Mouse (Mus musculus): ENCODE measurements around the gene Tmem26. TPM values are rescaled to one million over a fixed set of nuclear protein-coding genes. Genes with fewer than 3 reads are reported as not detected.

Gene Tmem26
- 3.9 and 5.4 TPM in 2 replicates for polyA plus RNA-seq (2012; rRNA removed)

DNA sequence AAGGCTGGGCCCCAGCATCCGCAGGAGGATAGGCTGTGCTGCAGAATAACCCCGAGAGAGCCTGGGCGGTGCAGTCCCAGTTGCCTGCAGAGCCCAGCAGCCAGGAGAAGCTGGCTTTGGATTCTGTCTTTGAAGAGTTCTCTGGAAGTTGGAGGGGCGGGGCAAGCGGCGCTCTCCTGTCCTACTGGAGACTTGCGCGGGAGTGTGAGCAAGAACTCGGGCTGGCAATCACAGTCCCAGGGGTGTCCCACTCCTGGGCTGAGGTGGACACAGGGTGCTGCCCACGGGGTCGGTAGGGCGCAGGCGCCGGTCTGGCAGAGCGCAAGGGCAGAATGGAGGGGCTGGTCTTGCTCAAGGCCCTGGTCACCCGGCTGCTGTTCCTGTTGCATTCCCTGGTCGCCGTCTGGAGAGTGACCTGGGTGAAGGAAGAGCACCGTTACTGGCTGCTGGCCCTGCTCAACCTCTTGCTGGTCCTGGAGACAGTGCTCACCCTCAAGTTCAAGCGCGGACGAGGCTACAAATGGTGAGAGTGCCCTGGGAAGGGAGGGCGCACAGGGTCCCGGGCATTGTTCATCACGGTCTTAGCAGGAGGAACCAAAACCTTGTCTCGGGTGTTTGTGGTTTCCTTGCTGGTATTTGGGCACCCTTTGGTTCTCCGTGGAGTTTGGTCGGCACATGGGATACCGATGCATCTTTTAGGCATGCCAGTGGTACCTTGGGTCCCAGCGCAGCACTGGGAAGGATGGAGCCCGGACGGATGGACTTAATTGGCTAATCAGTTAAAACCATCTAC lies at the start of gene Tmem26:
TSS of gene Tmem26 (plus strand) at position 79 of the 793 bp plus-strand sequence.
- DNase-seq (ENCODE audit: low read depth): peak; percentile 33
- TF ChIP-seq POLR2A (IDR thresholded peaks at IDR 0.05; ENCODE audit: borderline replicate concordance, extremely low read depth, insufficient read depth, insufficient read length, poor library complexity, severe bottlenecking): no peak
- TF ChIP-seq CTCF (IDR thresholded peaks at IDR 0.05; ENCODE audit: borderline replicate concordance, extremely low read depth, insufficient read depth, insufficient read length): no peak

- TF ChIP-seq CTCF (IDR thresholded peaks at IDR 0.05; ENCODE audit: borderline replicate concordance, extremely low read depth, insufficient read depth, insufficient read length) (no peak), POLR2A (IDR thresholded peaks at IDR 0.05; ENCODE audit: borderline replicate concordance, extremely low read depth, insufficient read depth, insufficient read length, poor library complexity, severe bottlenecking) (no peak)
- DNase-seq (ENCODE audit: low read depth): no peak
These were observed 44.8 kb upstream of the Tmem26 start for GRCm38 (mm10) chr10:68678678-68679077.

- TF ChIP-seq CTCF (IDR thresholded peaks at IDR 0.05; ENCODE audit: borderline replicate concordance, extremely low read depth, insufficient read depth, insufficient read length): no peak
- no peak for TF ChIP-seq POLR2A (IDR thresholded peaks at IDR 0.05; ENCODE audit: borderline replicate concordance, extremely low read depth, insufficient read depth, insufficient read length, poor library complexity, severe bottlenecking)
- DNase-seq (ENCODE audit: low read depth): no peak
These were observed 42.2 kb upstream of the Tmem26 start for GRCm38 (mm10) chr10:68681233-68681632.

GRCm38 (mm10) chr10:68685510-68685909 lies 37.9 kb upstream of the Tmem26 start:
- DNase-seq (ENCODE audit: low read depth): peak; percentile 6
- TF ChIP-seq CTCF (IDR thresholded peaks at IDR 0.05; ENCODE audit: borderline replicate concordance, extremely low read depth, insufficient read depth, insufficient read length) (no peak), POLR2A (IDR thresholded peaks at IDR 0.05; ENCODE audit: borderline replicate concordance, extremely low read depth, insufficient read depth, insufficient read length, poor library complexity, severe bottlenecking) (no peak)

DNA sequence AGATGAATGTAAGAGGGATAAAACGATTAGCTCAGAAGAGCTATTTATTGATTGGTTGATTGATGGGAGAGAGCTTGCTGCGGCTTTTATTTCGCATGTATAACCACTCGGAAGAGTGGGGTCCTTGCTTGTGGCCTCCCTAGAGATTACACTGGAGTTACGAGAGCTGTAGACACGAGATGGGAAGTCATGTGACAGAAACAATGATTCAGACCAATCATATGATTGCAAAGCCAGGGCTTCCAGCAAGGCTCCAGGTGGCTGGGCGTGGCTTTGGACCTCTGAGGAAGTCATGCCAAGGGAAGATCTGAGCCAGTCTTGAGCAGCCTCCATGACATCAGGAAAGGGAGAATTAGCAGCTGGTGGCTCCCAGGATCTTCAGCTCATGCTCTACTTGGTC lies 32.3 kb upstream of the Tmem26 start:
- DNase-seq (ENCODE audit: low read depth): no peak

GRCm38 (mm10) chr10:68692401-68692800 lies 31.0 kb upstream of the Tmem26 start:
- TF ChIP-seq CTCF (IDR thresholded peaks at IDR 0.05; ENCODE audit: borderline replicate concordance, extremely low read depth, insufficient read depth, insufficient read length) (no peak), POLR2A (IDR thresholded peaks at IDR 0.05; ENCODE audit: borderline replicate concordance, extremely low read depth, insufficient read depth, insufficient read length, poor library complexity, severe bottlenecking) (no peak)

More for the DNA sequence above, 32.3 kb upstream of the Tmem26 start:
- TF ChIP-seq POLR2A (IDR thresholded peaks at IDR 0.05; ENCODE audit: borderline replicate concordance, extremely low read depth, insufficient read depth, insufficient read length, poor library complexity, severe bottlenecking): no peak
- no peak for TF ChIP-seq CTCF (IDR thresholded peaks at IDR 0.05; ENCODE audit: borderline replicate concordance, extremely low read depth, insufficient read depth, insufficient read length)

DNA sequence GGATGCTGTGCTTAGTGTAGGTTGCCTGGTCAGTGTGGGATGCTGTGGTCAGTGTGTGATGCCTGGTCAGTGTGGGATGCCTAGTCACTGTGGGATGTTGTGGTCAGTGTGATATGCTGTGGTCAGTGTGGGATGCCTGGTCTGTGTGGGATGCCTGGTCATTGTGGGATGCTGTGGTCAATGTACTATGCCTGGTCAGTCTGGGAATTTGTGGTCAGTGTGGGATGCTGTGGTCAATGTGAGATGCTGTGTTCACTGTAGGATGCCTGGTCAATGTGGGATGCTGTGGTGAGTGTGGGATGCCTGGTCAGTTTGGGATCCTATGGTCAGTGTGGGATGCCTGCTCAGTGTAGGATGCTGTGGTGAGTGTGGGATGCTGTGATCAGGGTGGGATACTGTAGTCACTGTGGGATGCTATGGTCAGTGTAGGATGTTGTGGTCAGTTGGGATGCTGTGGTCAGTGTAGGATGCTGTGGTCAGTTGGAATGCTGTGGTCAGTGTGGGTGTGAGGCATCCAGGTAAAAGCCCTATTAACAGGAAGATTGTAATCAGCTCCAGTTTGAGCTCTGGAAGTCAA lies 27.6 kb upstream of the Tmem26 start:
- no peak for DNase-seq (ENCODE audit: low read depth)
- no peak for TF ChIP-seq CTCF (IDR thresholded peaks at IDR 0.05; ENCODE audit: borderline replicate concordance, extremely low read depth, insufficient read depth, insufficient read length)
- TF ChIP-seq POLR2A (IDR thresholded peaks at IDR 0.05; ENCODE audit: borderline replicate concordance, extremely low read depth, insufficient read depth, insufficient read length, poor library complexity, severe bottlenecking): no peak

More at GRCm38 (mm10) chr10:68692401-68692800, 31.0 kb upstream of the Tmem26 start:
- DNase-seq (ENCODE audit: low read depth): no peak

DNA sequence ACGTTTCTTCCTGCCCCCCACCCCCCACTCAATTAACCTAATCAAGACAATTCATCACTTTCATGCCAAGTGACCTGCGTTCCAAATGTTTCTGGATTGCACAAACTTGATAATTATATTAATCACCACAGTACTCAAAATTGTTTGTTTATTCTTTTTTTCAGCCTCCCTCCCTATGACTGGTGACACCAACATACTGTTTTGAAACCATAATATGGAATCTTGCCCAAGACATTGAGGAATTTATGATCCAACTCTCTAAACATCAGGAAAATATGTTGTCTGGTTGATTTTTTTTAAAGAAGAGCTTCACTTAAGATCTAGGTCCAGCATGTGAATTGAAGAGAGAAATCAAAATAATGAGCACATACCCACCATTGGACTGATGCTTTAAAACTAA lies 19.2 kb upstream of the Tmem26 start:
- DNase-seq (ENCODE audit: low read depth): no peak
- TF ChIP-seq CTCF (IDR thresholded peaks at IDR 0.05; ENCODE audit: borderline replicate concordance, extremely low read depth, insufficient read depth, insufficient read length) (no peak), POLR2A (IDR thresholded peaks at IDR 0.05; ENCODE audit: borderline replicate concordance, extremely low read depth, insufficient read depth, insufficient read length, poor library complexity, severe bottlenecking) (no peak)

DNA sequence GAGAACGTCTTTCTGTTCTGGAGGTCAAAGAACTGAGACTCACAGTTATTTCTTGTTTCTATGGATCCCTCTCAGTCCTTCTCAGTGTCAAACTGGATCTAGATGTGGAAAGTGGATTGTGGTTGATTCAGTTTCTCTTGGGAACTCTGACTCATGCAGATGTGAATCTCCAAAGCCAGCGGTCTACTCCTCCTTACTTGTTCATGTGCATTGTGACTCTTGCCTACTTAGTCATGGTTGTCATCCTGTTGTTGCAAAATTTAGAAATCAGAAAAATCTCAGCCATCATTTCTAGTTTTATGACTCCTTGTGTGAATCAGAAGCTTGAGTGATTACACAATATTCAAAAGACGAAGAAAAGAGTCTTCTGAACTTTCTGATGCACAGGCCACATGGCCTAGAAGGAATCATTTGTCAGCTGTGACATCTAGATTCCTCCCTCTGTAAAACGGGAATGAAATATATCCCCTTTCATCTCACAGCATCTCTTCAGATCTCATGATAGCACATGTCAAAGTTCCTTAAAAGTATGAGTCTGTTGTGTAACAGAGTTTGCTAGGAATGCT lies 17.9 kb upstream of the Tmem26 start:
- DNase-seq (ENCODE audit: low read depth): no peak
- TF ChIP-seq CTCF (IDR thresholded peaks at IDR 0.05; ENCODE audit: borderline replicate concordance, extremely low read depth, insufficient read depth, insufficient read length) (no peak), POLR2A (IDR thresholded peaks at IDR 0.05; ENCODE audit: borderline replicate concordance, extremely low read depth, insufficient read depth, insufficient read length, poor library complexity, severe bottlenecking) (no peak)

DNA sequence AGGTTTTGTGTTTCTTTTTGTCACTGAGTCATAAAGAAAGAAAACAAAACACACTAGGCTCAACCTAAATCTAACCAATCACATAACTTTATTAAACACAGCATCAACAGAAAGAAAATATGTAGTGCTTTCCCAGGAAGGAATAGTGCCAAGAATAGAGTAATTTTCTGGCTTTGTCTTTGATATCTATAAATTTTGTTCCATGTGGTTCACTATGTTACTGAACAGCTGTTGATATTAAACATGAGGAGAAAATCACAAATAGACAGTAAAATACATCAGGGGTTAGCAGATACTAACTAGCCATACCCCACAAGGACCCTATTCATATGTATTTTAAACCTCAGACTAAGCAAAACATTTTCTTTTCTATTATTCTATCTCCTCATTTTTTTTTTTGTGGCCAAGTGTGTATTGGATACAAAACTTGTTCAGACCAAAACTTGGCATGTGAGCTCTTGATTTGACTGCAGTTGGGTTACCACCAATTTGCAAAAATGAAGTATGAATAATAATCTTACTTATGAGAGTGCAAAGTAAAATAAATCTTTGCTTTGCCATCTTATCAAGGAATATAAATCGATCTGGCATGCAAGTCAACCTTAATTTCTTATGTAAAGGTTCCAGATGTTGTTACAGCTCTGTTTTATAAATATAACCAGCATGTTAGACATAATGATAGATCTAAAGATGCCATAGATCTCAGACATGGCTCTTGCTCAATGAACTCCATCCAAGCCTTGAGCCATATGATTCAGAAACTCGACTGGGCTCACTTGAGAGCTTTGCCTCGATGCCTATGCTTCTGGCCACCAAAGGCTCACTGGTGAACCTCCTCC lies 16.2 kb upstream of the Tmem26 start:
- TF ChIP-seq CTCF (IDR thresholded peaks at IDR 0.05; ENCODE audit: borderline replicate concordance, extremely low read depth, insufficient read depth, insufficient read length) (no peak), POLR2A (IDR thresholded peaks at IDR 0.05; ENCODE audit: borderline replicate concordance, extremely low read depth, insufficient read depth, insufficient read length, poor library complexity, severe bottlenecking) (no peak)
- DNase-seq (ENCODE audit: low read depth): no peak

- TF ChIP-seq POLR2A (IDR thresholded peaks at IDR 0.05; ENCODE audit: borderline replicate concordance, extremely low read depth, insufficient read depth, insufficient read length, poor library complexity, severe bottlenecking): no peak
- TF ChIP-seq CTCF (IDR thresholded peaks at IDR 0.05; ENCODE audit: borderline replicate concordance, extremely low read depth, insufficient read depth, insufficient read length): no peak
These were observed 10.5 kb upstream of the Tmem26 start for GRCm38 (mm10) chr10:68712926-68713325.

More at GRCm38 (mm10) chr10:68712926-68713325, 10.5 kb upstream of the Tmem26 start:
- DNase-seq (ENCODE audit: low read depth): no peak

All from brain, embryonic 14.5 days (tissue).